Mouse (Mus musculus) heart, embryonic 16.5 days (tissue): Measurements from ENCODE around the gene Myo10. TPM values are rescaled to one million over a fixed set of nuclear protein-coding genes. Genes with fewer than 3 reads are reported as not detected.

Experiments
- ATAC-seq: fragments of 200-750 bp; cut with Nextera tagmentation; replicated peaks from 2 replicates; pipeline ENCODE4 v1.8.0; 2017; ENCODE audit warnings: moderate number of reproducible peaks; ENCODE audit not compliant: insufficient read depth, low FRiP score; ENCODE audit errors: extremely low read depth
- H3K27ac ChIP-seq: fragments of 300-500 bp; sonication (generic); 2 replicates; pipeline ENCODE4 v1.5.1; 2014; ENCODE audit warnings: mild to moderate bottlenecking, low read length, control low read depth, moderate library complexity
- H3K27me3 ChIP-seq: fragments of 300-500 bp; sonication (generic); 2 replicates; pipeline ENCODE4 v1.6.1; 2014; ENCODE audit warnings: low read length, mixed read lengths; ENCODE audit not compliant: control insufficient read depth, insufficient read depth
- H3K36me3 ChIP-seq: fragments of 300-500 bp; sonication (generic); 2 replicates; pipeline ENCODE4 v1.6.1; 2014; ENCODE audit not compliant: control insufficient read depth, insufficient read depth
- H3K4me1 ChIP-seq: fragments of 300-500 bp; sonication (generic); 2 replicates; pipeline ENCODE4 v1.6.1; 2014; ENCODE audit warnings: low read length, mixed read lengths; ENCODE audit not compliant: control insufficient read depth, insufficient read depth
- H3K4me2 ChIP-seq: fragments of 300-500 bp; sonication (generic); 2 replicates; pipeline ENCODE4 v1.6.1; 2014; ENCODE audit warnings: low read depth, mild to moderate bottlenecking, control low read depth, low read length
- H3K4me3 ChIP-seq: fragments of 300-500 bp; sonication (generic); 2 replicates; pipeline ENCODE4 v1.5.1; 2014; ENCODE audit warnings: mild to moderate bottlenecking, control low read depth, low read length
- H3K9ac ChIP-seq: fragments of 300-500 bp; sonication (generic); 2 replicates; pipeline ENCODE4 v1.6.1; 2014; ENCODE audit warnings: low read length, control low read depth
- H3K9me3 ChIP-seq: fragments of 300-500 bp; sonication (generic); replicated peaks from 2 replicates; pipeline ENCODE4 v1.6.1; 2016; ENCODE audit warnings: low read length; ENCODE audit not compliant: control insufficient read depth
- WGBS: fragments of 180-500 bp; shearing (Covaris S2); extraction: QIAGEN DNeasy Blood & Tissue Kit; methylation state at CpG from one replicate; pipeline ENCODE4 v1.1.7; 2014; 5-methylcytosine and 5-hydroxymethylcytosine counted together
- polyA plus RNA-seq: library from polyadenylated mRNA; unstranded; fragments of >200 nt; fragmentation: Nextera tagmentation; extraction: Ambion mirVana; gene quantifications from 2 replicates; pipeline ENCODE4 v1.2.1, GENCODE M21; 2015

The Myo10 gene
- polyA plus RNA-seq, 1 experiment from 2014 or later, result 14.9 TPM

- Histone ChIP-seq H3K4me1 (peaks cover 8% of the 10 kb centered on the region), H3K4me2 (peak overlapping the region; percentile 86), H3K27ac (no peak overlapping the region), H3K4me3 (peak overlapping the region; percentile 84; the same call in 1 of the 2 replicates), H3K9ac (no peak overlapping the region), H3K9me3 (no peaks in the 10 kb centered on the region), H3K36me3 (no peaks in the 10 kb centered on the region), H3K27me3 (peaks cover 6% of the 10 kb centered on the region; the same call in 1 of the 2 replicates)
- WGBS, result 57% methylated on average over 3 of the region's 3 CpGs
- no peak for ATAC-seq
Observed at GRCm38 (mm10) chr15:25624263-25624662, 1.9 kb downstream of the Myo10 start.

GRCm38 (mm10) chr15:25625471-25625870 lies 3.1 kb downstream of the Myo10 start:
- H3K4me2 ChIP-seq, result peak overlapping the region; percentile 0; the same call in 1 of the 2 replicates
- WGBS, result 69% methylated on average over 4 of the region's 4 CpGs
- no peak for ATAC-seq
- H3K27me3 ChIP-seq, result peaks cover 4% of the 10 kb centered on the region; the same call in 1 of the 2 replicates
- no peaks in the 10 kb centered on the region for H3K9me3 ChIP-seq
- H3K4me1 ChIP-seq, result peaks cover 8% of the 10 kb centered on the region
- H3K36me3 ChIP-seq, result no peaks in the 10 kb centered on the region
- no peak overlapping the region; the same call in 1 of the 2 replicates for H3K4me3 ChIP-seq
- peak overlapping the region; percentile 26; the same call in 1 of the 2 replicates for H3K9ac ChIP-seq
- no peak overlapping the region for H3K27ac ChIP-seq

GRCm38 (mm10) chr15:25627012-25627411 lies 4.7 kb downstream of the Myo10 start:
- H3K27me3 ChIP-seq, result no peaks in the 10 kb centered on the region
- no peak overlapping the region for H3K9ac ChIP-seq
- no peaks in the 10 kb centered on the region for H3K9me3 ChIP-seq
- H3K4me1 ChIP-seq, result peaks cover 8% of the 10 kb centered on the region
- H3K27ac ChIP-seq, result no peak overlapping the region
- WGBS, result 80% methylated on average over 7 of the region's 7 CpGs
- ATAC-seq, result no peak
- H3K36me3 ChIP-seq, result no peaks in the 10 kb centered on the region
- H3K4me2 ChIP-seq, result no peak overlapping the region
- H3K4me3 ChIP-seq, result no peak overlapping the region

- WGBS, result 88% methylated on average over 2 of the region's 2 CpGs
- Histone ChIP-seq H3K36me3 (no peaks in the 10 kb centered on the region), H3K27ac (no peak overlapping the region), H3K4me1 (peaks cover 8% of the 10 kb centered on the region), H3K9me3 (no peaks in the 10 kb centered on the region), H3K4me3 (no peak overlapping the region), H3K4me2 (no peak overlapping the region), H3K27me3 (no peaks in the 10 kb centered on the region), H3K9ac (no peak overlapping the region)
- no peak for ATAC-seq
Observed at GRCm38 (mm10) chr15:25628251-25628650, 5.9 kb downstream of the Myo10 start.

- no peaks in the 10 kb centered on the region for H3K27me3 ChIP-seq
- 83% methylated on average over 9 of the region's 9 CpGs for WGBS
- H3K4me3 ChIP-seq, result no peak overlapping the region
- no peak overlapping the region for H3K4me2 ChIP-seq
- no peak overlapping the region for H3K9ac ChIP-seq
- no peak for ATAC-seq
- H3K27ac ChIP-seq, result no peak overlapping the region
- no peaks in the 10 kb centered on the region for H3K9me3 ChIP-seq
- H3K36me3 ChIP-seq, result no peaks in the 10 kb centered on the region
- H3K4me1 ChIP-seq, result peaks cover 2% of the 10 kb centered on the region; the same call in 1 of the 2 replicates
Observed at GRCm38 (mm10) chr15:25630716-25631115, 8.4 kb downstream of the Myo10 start.

- Histone ChIP-seq H3K27ac (no peak overlapping the region), H3K4me1 (peaks cover 2% of the 10 kb centered on the region; the same call in 1 of the 2 replicates), H3K36me3 (no peaks in the 10 kb centered on the region), H3K27me3 (no peaks in the 10 kb centered on the region), H3K4me2 (no peak overlapping the region), H3K4me3 (no peak overlapping the region), H3K9me3 (no peaks in the 10 kb centered on the region), H3K9ac (no peak overlapping the region)
- ATAC-seq, result no peak
- 89% methylated on average over 6 of the region's 6 CpGs for WGBS
Observed at GRCm38 (mm10) chr15:25631332-25631731, 9.0 kb downstream of the Myo10 start.

DNA sequence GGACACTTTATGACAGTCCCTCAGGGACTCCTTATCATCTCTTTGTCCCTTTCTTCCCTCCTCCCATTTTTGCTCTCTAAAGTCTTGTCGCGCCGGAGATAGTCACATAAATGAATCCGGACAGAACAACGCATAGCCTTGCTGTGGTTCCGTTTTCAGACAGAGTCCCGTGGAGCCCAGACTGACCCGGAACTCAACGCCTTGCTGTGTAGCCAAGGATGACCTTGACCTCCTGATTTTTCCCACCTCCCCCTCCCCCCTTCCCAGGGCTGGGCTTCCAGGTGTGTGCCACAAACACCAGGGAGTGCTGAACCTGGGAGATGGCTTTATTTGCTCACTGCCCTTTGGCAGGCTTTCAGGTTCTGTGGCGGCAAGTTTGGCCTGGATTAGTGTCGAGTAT lies 10.6 kb downstream of the Myo10 start:
- Histone ChIP-seq H3K9ac (no peak overlapping the region), H3K4me1 (peaks cover 2% of the 10 kb centered on the region; the same call in 1 of the 2 replicates), H3K4me3 (no peak overlapping the region), H3K36me3 (no peaks in the 10 kb centered on the region), H3K27ac (no peak overlapping the region), H3K4me2 (no peak overlapping the region), H3K27me3 (no peaks in the 10 kb centered on the region), H3K9me3 (no peaks in the 10 kb centered on the region)
- WGBS, result 65% methylated on average over 11 of the region's 11 CpGs
- no peak; the same call in 1 of the 2 replicates for ATAC-seq

DNA sequence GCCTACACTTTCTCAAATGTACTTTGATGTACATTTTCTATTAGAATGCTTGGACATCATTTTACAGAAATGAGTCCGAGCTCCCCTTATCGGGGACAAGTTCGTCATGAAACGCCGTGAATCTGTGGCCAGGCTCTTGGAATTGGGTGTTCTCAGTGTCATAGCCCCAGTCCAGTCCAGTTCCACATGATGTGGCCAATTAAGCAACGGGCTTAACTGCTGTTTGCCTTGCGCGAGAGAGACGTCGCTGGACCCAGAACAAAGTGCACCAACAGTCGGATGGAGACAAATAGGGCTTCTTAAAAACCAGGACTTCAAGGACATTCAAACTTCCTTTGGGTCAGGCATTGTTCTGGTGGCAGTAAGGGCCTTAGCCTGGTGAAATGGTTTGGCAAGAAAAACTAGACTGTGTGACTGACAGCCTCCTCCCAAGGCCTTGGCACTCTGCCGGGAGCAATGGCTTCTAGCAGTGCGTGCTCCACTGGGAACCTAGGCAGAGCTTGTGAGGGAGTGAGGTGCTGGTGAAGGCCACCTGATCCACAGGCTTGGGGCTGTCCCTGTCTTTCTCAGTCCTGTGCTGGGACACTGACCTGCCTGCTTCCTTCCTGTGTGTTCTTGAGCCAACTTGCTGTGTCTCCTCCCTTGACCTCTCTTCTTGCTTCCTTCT lies 11.5 kb downstream of the Myo10 start:
- Histone ChIP-seq H3K4me2 (no peak overlapping the region), H3K4me1 (peaks cover 2% of the 10 kb centered on the region; the same call in 1 of the 2 replicates), H3K36me3 (no peaks in the 10 kb centered on the region), H3K4me3 (no peak overlapping the region), H3K27ac (no peak overlapping the region), H3K27me3 (no peaks in the 10 kb centered on the region), H3K9ac (no peak overlapping the region), H3K9me3 (0 out of 2 replicates have a peak, but pooled peaks cover 2% of the 10 kb centered on the region)
- ATAC-seq, result no peak
- WGBS, result 86% methylated on average over 13 of the region's 13 CpGs

- no peaks in the 10 kb centered on the region for H3K36me3 ChIP-seq
- 0 out of 2 replicates have a peak, but pooled peaks cover 2% of the 10 kb centered on the region for H3K9me3 ChIP-seq
- no peak overlapping the region for H3K9ac ChIP-seq
- H3K4me1 ChIP-seq, result peaks cover 23% of the 10 kb centered on the region
- 53% methylated on average over 9 of the region's 9 CpGs for WGBS
- H3K27ac ChIP-seq, result peak overlapping the region; percentile 41
- H3K4me3 ChIP-seq, result no peak overlapping the region
- ATAC-seq, result no peak
- no peaks in the 10 kb centered on the region for H3K27me3 ChIP-seq
- H3K4me2 ChIP-seq, result no peak overlapping the region; the same call in 1 of the 2 replicates
Observed at GRCm38 (mm10) chr15:25637727-25638126, 15.4 kb downstream of the Myo10 start.
